Mouse (Mus musculus): ENCODE data around the gene Pgf.

GRCm38 (mm10) chr12:85166631-85167030 is 11.0 kb downstream of the Pgf start:
- TF ChIP-seq USF1 (IDR thresholded peaks at IDR 0.05; ENCODE audit: low read depth, low read length), result no peak
- TF ChIP-seq MAZ (IDR thresholded peaks at IDR 0.05; ENCODE audit: low read depth, low read length), result no peak
- no peak for TF ChIP-seq CTCF (IDR thresholded peaks at IDR 0.05 in 2 of 3, conservative IDR thresholded peaks at IDR 0.05 in 1 of 3; ENCODE audit: control insufficient read depth in 1 of 3, insufficient read depth in 1 of 3, low read depth in 2 of 3, low read length in 3 of 3, poor library complexity in 1 of 3, severe bottlenecking in 1 of 3)
- no peak for TF ChIP-seq POLR2A (IDR thresholded peaks at IDR 0.05; ENCODE audit: control insufficient read depth in 1 of 2, insufficient read depth in 1 of 2, low read depth in 1 of 2, low read length in 2 of 2, poor library complexity in 1 of 2)
- TF ChIP-seq BHLHE40 (IDR thresholded peaks at IDR 0.05; ENCODE audit: borderline replicate concordance, low read depth, low read length), result no peak
- TF ChIP-seq ZC3H11A (IDR thresholded peaks at IDR 0.05; ENCODE audit: low read depth, low read length), result no peak
- no peak for TF ChIP-seq MEF2A (IDR thresholded peaks at IDR 0.05; ENCODE audit: extremely low read depth, insufficient replicate concordance, low read depth, low read length, poor library complexity, severe bottlenecking)
- no peak for TF ChIP-seq TCF12 (IDR thresholded peaks at IDR 0.05; ENCODE audit: low read depth, low read length)
- no peak for TF ChIP-seq EP300 (IDR thresholded peaks at IDR 0.05; ENCODE audit: low read depth in 1 of 2, low read length in 2 of 2)
- no peak for TF ChIP-seq TBP (IDR thresholded peaks at IDR 0.05; ENCODE audit: low read depth, low read length)
- TF ChIP-seq ELF1 (IDR thresholded peaks at IDR 0.05; ENCODE audit: low read depth, low read length), result no peak
